Mouse (Mus musculus) frontal cortex, postnatal 25 days (tissue): ENCODE measurements around the gene Mical3.
"Not testable (repeated sequence)": the region's sequence is repeated elsewhere in the genome, so short reads cannot be mapped to it uniquely, and the experiment has no call there.

Source experiments
- DNase-seq, 2 experiments: peaks; one replicate each; pipeline ENCODE4 v3.0.0; 2022; ENCODE audit warnings: low spot score in 2 of 2

The Mical3 gene

DNA sequence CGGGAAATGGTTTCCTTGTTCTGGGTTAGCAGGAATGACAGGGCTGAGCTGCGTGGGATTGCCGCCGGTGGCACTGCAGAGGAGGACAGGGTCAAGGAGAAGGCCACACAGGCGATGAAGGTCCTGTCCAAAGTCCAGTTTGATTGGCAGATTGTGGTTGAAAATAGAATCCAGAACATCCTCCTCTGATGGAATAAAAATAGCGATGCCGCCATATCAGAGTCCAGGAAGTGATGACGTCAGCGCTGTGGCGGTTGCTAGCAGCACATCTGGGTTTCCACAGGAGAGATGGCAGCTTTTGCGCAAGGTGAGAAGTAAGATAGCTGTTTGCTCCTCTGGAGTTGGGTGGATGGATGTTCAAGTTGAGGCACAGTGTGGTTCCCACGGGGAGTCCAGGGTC is 198.2 kb downstream of the Mical3 start:
- DNase-seq = no peak

DNA sequence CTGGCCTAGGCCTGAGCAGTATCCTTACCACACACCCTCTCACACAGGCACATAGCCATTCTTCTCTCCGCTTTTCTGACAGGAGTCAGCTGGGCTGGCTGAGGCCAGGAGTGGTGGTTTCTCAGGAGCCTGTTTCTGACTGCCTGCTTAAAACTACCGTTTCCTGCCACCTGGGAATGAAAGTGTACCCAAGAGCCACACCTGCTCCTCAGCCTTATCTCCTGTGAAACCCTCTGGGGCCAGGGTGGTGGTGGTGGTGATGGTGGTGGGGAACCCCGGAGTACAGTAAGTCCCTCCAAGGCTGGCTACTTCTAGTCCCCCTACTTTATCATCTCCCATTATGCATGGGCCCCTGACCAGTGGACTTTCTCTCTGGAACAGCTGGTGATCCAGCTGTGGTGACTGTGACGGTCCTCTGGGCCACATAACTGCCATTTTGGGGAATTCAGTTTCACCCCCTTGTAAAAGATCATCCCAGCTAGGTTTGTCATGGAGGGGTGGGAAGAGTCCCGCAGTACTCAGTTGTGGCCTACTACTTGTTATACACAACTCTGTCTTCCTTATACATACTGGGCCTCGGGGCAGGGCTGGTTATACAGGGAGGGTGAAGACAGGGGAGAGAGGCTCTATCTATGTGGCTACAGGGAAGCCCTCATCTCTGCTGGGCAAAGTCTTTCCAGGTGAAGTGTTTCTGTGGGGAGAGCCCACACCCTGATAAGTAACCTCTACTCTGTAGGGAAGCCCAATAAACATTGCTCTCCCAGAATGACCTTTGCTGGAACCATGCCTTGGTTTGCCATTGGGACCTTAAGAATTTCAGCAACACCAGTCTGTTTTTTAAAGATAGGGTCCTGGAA is 200.1 kb downstream of the Mical3 start:
- DNase-seq = no peak

DNA sequence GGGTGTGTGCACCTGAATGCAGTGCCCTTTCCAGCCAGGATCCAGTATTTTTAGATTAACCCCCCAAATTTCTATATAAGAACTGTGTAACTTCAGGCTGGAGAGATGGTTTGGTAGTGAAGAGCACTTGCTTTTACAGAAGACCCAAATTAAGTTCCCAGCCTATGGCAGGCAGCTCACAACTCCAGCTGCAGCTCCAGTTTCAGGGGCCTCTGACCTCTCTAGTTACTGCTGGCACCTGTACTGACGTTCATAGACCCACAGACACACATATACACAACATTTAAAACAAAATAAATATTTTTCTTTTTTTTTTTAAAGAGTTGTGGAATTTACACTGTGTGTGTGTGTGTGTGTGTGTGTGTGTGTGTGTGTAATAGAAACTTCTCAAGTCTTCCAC is 201.4 kb downstream of the Mical3 start:
- no peak for DNase-seq

DNA sequence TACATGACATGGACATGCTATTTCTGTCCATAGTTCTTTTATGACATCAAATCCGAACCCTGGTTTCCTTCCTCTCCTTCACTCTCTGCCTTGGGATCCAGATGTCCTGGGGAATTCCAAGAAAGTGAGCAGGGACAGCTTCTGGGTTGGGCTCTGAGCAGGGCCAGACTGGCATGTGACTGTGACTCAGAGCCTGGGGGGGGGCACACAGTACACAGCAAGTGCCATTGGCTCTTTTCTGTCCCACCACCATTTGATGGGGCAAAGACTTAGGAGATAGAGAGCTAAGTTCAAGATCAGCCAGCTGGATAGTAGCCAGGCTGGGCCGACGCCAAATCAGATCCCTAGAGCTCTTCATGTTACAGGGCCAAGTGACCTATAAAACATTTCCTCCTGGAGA is 203.0 kb downstream of the Mical3 start:
- DNase-seq = no peak

DNA sequence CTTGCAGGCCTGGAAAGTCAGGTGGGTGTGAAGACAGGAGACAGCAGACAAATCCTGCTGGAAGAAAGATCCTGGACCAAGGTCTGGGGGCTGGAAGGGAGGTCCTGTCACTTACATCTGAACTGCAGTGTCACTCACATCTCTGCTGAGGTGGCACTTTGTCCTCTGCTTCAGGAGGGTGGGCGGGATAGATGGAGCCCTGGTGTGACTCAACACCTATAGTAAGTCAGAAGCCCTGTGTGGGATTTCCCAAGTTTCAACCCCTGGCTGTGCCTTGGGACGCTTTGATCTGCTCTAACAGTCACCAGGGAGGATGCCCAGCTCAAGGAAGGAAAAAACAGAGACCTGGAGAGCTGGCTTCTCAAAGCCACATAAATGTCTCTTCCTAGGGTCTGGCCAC is 203.9 kb downstream of the Mical3 start:
- DNase-seq = no peak

DNA sequence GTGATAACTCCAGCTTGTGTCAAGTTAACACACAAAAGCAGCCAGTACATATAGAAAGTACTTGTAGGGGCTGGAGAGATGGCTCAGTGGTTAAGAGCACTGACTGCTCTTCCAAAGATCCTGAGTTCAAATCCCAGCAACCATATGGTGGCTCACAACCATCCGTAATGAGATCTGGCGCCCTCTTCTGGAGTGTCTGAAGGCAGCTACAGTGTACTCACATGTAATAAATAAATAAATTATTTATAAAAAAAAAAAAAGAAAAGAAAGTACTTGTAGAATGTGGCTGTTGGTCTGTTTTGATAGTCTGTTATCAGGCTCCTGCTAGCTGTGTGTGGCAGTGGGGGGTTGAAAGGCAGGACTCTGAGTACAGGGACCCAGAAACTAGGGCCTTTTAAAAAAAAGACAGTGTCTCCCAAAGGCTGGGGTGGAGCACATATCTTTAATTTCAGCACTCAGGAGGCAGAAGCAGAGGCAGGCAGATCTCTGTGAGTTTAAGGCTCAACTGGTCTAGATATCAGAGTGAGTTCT is 205.9 kb downstream of the Mical3 start:
- DNase-seq = not testable (repeated sequence)

DNA sequence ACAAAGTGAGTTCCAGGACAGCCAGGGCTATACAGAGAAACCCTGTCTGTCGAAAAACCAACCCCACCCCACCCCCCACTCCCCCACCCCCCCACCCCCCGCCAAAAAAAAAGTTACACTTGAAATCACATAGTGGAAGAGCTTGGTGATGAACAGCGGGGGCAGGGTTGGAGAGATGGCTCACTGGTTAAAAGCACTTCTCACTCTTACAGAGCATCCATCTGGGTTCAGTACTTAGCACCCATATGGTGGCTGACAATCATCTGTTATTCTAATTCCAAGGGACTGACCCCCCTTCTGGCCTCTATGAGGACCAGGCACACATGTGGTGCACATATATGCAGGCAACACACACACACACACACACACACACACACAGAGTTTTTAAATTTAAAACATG is 212.8 kb downstream of the Mical3 start:
- DNase-seq = no peak

DNA sequence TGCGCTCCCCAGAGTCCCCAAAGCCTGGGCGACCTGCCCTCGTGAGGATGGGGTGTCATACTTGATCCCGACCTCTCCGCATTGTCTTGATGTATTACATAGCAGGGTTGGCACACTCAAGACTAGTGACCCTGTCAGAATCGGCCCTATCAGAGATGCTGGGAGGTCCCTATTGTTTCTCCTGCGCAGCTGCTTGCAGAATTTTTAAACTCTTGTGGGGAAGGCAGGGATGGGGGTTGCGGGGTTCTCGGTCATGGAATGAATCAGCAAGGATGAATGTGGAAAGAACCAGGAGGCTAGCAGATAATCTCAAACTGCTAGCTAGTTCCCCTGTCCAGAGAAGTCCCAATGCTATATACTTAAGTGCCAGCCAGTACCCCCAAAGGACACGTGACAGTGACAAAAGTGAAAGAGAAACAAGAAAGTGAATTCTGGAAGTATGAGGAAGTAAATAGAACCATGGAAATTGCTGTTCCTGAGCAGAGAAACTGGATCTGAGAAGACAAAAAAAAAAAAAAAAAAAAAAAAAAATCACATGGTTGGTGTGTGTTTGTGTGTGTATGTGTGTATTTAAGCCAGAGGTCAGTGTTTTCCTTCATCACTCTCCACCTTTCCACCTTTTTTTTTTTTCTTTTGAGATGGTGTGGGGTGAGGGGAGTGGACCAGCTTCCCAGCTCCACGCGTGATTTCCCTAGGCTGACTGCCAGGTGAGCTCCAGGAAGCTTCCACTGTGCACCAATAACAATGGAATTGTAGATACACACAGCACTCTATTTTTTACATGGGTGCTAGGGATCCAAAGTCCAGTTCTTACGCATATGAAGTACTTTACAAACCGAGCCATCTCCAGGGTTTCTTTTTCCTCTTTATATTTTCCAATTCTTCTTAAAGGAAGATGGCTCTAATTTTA is 213.6 kb downstream of the Mical3 start:
- DNase-seq = not testable (repeated sequence)

DNA sequence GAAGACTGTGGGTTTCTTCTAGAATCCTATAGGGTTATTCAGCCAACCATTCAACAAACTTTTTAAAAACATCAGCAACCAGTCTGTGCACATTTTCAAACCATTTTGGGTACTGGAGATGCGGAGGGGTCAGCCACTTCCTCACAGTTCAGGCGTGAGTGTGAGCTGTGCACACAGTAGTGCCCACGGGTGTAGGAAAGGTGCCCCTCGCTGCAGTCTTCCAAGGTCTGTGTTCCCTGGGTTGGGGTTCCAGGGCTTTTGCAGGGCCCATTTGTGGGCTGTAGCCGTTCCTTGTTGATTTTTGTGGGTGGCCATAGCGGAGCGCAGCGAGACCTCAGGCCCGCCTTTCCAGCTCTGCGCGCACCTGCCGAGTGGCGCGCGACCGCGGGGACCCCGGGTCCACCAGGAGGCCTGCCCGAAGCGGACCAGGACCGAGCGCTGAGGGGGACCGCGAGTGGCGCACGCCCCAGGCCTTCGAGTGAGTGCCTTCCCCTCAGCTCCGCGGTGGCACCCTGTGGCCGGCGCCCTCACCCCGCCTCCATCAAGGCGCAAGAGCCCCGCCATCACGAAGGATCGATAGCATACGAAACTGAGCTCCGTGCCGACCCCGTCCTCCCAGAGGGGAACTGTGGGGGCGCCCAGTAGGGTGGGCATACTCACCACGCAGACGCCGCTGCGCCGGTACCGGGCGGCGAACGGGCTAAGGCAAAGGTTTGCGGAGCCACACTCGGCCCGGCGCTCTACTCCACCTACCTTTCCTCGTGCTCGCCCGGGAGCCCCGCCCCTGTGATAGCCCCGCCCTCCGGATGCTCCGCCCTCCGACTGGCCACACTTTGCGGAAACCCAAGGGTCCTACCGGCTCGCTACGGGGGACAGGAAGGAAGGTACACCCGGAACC is 214.5 kb downstream of the Mical3 start, which contains the start of gene Bid:
Gene Bid, minus strand, starts transcription at position 780 of the 898 bp plus-strand sequence.
- DNase-seq = peak; percentile 54 to 74

DNA sequence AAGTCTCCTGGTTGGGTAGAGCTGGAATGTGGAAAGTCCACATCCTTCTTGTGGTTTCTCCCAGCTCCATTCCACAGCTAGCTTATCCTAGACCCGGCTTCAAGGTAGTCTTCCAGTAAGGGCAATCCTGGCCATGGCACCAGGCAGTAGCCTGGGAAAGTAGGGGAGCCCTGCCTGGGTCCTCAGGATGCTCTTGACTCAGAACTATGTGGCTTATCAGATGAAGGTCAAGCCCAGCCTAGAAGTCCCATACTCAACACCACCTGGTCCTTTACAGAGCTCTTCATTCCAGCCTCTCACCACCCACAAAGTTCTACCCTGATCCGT is 215.2 kb downstream of the Mical3 start:
- no peak for DNase-seq

DNA sequence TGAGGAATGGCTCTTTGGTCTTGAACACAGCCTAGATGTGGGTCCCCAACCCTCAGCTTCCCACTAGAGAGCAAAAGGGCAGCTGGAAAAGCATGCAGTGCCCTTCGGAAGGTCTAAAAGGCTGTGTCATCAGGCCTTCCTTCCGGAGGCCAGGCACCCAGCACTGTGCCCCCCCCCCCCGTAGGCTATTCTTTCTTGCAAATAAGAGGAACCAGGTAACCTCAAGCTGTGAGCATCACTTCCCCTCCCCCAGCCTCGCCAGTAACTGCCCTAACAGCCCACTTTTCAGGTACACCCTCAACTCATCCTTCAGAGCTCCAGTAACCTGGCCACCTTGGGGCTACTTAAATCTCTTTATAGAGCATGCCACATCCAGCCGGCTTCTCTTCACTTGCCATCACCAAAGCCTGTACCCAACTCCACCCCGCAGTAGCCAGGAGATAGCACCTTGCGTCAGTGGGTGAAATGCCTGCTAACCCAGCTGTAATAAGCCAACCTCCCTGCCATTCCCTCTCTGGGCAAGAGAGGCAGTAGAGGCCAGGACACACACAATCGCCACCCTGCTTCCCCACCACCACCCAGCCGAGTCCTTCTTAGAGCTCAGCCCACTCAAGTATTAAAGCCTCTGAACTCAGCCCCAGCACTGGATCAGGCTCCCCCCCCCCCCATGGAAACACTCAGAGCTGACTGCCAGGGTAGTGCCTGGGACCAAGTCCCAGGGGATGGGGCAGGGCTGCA is 215.7 kb downstream of the Mical3 start:
- no peak for DNase-seq

DNA sequence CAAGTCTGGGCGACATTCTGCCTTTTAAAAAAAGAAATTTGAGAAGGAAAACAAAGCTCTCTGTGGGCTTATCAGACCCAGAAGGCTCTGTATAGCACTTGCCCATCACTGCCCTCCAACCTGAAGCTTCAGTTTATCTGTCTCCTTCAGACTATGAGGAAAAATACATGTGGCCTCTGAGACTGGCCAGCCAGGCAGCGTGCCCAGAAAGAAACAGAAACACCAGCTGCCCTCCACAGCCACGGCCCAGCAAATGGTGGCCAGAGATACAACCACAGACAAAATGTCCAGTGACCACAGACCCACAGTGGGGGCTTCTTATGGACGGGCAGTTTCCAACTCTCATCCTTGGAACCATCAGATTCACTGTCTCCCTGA is 216.3 kb downstream of the Mical3 start:
- DNase-seq = no peak

DNA sequence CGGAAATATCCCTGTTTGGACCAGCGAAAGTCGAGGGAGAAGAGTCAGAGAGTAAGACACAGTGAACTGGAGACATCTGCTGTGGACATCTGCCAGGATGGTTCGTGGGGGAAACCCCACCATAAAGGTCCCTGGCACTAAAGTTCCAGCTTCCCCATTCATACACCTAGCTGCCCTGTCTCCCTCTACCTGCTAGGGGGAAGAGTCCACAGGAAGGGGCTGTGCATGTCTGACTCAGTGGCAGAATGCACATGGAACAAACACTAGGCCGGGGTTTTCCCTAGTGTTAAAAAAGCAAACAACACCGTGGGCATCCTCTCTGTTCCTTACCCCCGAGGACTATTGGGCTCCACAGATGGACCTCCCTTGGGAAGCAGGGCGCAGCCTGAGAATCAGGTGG is 217.0 kb downstream of the Mical3 start:
- DNase-seq = no peak

DNA sequence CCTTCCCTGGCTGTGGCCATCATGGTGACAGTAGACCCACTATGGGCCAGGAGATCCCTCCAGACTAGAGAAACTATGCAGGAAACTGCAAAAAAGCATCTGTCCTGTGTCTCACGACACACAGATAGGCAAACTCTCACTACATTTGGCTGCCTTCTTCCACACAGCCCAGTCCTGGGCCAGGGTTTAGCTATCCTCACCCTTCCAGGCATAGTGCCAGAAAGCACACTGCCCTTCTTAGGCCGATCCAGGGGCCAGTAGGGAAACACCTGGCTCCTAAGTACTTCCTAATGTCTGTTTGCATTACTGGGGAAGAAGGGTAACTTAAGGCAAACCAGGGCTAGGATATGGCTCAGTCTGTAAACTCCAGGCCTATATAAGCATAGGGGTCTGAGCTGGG is 217.9 kb downstream of the Mical3 start:
- DNase-seq = no peak

DNA sequence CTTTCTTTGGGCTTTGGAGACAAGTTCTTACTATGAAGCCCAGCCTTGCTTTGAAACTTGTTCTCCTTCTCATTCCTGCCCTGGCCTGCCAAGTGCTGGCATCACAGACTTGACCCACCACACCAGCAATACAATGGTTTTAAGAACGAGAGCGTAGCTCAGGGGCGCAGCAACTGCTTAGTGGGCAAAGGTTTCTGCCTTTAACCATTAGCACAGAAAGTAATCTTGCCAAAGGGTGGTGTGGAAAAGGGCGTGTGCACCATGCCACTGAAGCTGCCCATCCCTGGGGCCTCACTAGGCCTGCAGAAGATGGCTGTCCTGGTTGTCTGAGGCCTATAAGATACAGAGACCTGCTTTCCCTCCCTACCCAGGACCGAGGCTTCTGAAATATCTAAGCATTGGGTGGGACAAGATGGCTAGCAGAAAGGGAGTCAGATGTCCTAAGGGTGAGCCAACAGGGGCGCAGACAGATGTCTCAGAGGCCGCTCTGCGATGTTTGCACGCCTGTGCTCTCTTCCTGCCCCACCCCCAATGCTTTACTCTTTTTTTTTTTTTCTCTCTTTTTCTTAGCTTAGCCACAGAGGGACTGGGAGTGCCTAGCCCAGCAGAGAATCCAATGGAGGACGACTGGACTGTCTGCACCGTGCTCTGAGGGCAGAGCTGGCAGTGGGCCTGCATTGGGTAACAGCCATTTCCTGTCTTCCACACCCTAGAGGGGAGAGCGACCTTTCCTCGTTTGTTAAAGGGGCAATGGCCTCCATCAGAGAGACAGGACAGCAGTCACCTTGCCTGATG is 219.4 kb downstream of the Mical3 start:
- DNase-seq = no peak

DNA sequence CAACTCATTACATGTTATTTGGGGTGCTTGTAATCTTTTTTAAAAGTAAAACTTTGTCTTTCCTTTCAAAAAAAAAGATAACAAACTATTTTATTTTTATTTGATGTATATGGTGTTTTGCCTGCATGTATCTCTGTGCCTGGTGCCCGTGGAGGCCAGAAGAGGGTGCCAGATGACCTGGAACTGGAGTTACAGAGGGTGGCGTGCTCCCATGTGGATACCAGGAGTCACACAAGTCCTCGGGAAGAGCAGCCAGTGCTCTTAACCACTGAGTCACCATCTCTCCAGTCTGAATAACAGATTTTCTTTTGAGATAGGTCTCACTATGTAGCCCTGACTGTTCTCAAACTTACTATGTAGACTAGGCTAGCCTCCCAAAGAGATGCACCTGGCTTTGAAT is 221.3 kb downstream of the Mical3 start:
- no peak for DNase-seq

DNA sequence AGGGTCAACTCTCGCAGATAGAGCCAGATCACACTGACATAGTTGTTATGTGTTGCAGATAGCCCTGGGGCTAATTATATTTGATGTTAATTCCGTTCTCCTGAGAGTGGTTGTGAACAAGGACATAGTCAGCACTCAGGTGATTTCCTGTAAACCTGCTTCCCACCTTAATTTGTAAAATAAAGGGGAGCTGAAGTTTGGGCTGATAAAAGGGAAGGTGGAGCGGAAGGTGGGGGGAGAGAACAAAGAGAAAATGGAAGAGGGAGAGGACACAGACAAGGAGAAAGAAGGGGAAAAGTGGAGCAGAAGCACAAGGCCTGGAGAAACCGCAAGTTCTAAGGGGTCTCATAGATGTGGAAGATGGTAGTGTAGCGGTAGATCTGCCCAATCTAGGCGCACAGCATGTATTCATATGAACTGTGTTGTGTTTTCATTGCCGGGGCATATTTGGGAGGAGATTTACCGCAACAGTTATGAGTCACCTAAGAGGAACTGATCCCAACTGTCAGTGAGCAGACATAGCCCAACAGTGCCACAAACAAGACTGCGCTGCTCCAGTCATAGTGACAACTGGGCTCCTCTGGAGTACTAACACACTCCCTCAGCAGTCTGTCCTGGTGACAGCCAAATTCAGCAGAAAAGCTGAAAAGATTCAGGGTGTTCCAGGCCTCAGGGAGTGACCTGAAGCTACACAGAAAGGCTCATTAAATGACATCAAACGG is 222.8 kb downstream of the Mical3 start:
- not testable (repeated sequence) for DNase-seq

DNA sequence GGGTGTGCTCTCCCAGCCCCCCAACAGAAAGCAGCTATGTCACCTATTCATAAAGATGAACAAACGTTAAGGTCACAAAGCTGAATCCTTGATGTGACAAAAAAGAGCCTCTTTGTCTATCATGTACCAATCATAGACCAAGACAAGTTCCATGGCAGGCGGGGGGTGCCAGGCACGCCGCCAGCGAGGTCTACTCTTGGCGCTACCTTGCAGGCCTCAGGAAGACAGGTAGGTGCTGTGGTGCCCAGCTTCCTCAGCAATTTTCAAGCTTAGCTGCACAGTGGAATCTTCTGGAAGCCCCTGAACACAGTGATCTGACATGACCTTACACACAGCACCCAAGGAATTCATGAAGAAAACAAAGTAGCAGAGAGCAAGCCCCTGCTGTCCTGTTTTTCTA is 224.3 kb downstream of the Mical3 start:
- DNase-seq = no peak

DNA sequence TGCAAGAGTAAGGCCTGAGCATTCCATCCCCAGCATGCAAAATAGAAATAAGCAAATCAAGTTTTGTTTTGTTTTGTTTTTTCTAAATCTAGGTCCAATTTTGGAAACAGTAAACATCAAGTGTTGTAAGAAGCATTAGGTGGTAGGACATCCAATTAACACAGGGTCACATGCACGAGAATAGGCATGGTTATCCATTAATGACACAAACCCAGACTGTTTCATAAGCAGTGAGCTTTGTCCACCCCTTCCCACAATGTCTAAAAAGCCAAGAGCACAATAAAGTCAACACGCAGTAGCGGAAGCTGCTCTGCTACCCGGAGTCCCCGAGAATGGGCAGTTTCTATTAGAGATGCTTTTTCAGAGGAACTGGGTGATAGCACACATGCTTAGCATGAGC is 225.7 kb downstream of the Mical3 start:
- DNase-seq = no peak
